Mouse (Mus musculus) stomach, embryonic 14.5 days (tissue): ENCODE measurements around the gene Ndufab1. TPM values are rescaled to one million over a fixed set of nuclear protein-coding genes. Genes with fewer than 3 reads are reported as not detected.

Source experiments
- polyA plus RNA-seq: library from polyadenylated mRNA; unstranded; fragments of >200 nt; fragmentation: Nextera tagmentation; extraction: Ambion mirVana; gene quantifications from 2 replicates; pipeline ENCODE4 v1.2.1, GENCODE M21; 2014

The Ndufab1 gene
- polyA plus RNA-seq, 1 experiment from 2014 or later: 627 TPM

Other genes starting within 250 kb of the Ndufab1 start
- gene Scnn1b, start 236.8 kb downstream of the Ndufab1 start, polyA plus RNA-seq: 0.42 and 0.51 TPM in 2 replicates
- 20.5 and 22.5 TPM in 2 replicates for gene Cog7, start 120.2 kb downstream of the Ndufab1 start, polyA plus RNA-seq
- gene Gga2, start 80.7 kb downstream of the Ndufab1 start, polyA plus RNA-seq: 48.2 and 57.7 TPM in 2 replicates
- 77.5 and 86.2 TPM in 2 replicates for gene Ubfd1, start 34.7 kb downstream of the Ndufab1 start, polyA plus RNA-seq
- 17.9 and 18.7 TPM in 2 replicates for gene Ears2, start 34.6 kb downstream of the Ndufab1 start, polyA plus RNA-seq
- 19.9 and 20.0 TPM in 2 replicates for gene Palb2, start 31.1 kb upstream of the Ndufab1 start, polyA plus RNA-seq
- 129 and 133 TPM in 2 replicates for gene Dctn5, start 31.2 kb upstream of the Ndufab1 start, polyA plus RNA-seq
- gene Plk1, start 57.6 kb upstream of the Ndufab1 start, polyA plus RNA-seq: 91.2 and 92.3 TPM in 2 replicates
- 12.8 and 13.3 TPM in 2 replicates for gene Ern2, start 84.3 kb upstream of the Ndufab1 start, polyA plus RNA-seq
- not detected in 2 replicates for gene Chp2, start 117.6 kb upstream of the Ndufab1 start, polyA plus RNA-seq
- gene Prkcb, start 186.9 kb upstream of the Ndufab1 start, polyA plus RNA-seq: 18.3 and 18.4 TPM in 2 replicates